Mouse (Mus musculus) heart, postnatal 0 days (tissue): Measurements from ENCODE around the gene Zfp940.

ENCODE experiments used
- CTCF ChIP-seq: IDR thresholded peaks from 2 replicates; pipeline ENCODE4 v1.5.1; 2016; ENCODE audit warnings: antibody characterized with exemption, control low read depth, low read depth
- EP300 ChIP-seq: IDR thresholded peaks from 2 replicates; pipeline ENCODE4 v1.6.1; 2016; ENCODE audit warnings: antibody characterized with exemption, low read depth

DNA sequence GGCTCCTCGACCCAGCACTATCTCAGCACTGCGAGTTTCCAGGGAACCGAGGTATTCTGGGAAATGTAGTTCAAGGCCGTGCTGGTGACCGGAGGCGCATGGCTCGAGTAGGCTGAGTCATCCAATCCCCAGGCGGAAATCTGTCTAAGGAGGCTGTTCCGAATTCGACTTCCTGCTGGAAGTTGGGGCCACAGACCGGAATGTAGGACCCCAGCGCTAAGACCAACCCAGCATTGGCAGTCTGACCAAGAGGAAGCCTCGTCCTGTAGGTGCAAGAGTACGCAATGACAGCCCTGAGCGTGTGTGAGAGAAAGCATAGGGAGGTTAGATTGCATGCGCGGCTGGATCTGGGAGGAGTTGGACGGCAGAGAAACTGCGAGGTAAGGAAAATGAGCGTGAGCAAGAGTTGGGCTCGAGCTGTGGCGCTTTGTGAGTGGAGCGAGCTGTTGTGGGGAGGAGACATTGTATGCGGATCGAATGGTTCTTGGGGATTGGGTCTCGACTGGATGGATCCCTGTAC is 37.5 kb downstream of the Zfp940 start, which contains the start of gene Zfp790:
- no peak for TF ChIP-seq EP300
- no peak; the same call in 1 of the 2 replicates for TF ChIP-seq CTCF
